Mouse (Mus musculus) left cerebral cortex, postnatal 36 days (tissue): Measurements from ENCODE around the gene Yipf6. TPM values are rescaled to one million over a fixed set of nuclear protein-coding genes. Genes with fewer than 3 reads are reported as not detected.

Experiments
- total RNA-seq, 2 experiments: library from RNA; stranded (reverse); gene quantifications; 2 replicates each; pipeline ENCODE4 v1.2.3; 2021

Yipf6 gene
- total RNA-seq, 2 experiments from 2014 or later: 32.8 to 33.9 TPM

Other genes with a start within 250 kb of the Yipf6 start
- gene Ophn1, start 45.3 kb upstream of the Yipf6 start, total RNA-seq: 10 to 100 TPM; 31.2 to 43.2 TPM
- 10 to 100 TPM; 37.8 to 44.9 TPM for gene Stard8, start 66.9 kb downstream of the Yipf6 start, total RNA-seq
- gene Efnb1, start 199.8 kb downstream of the Yipf6 start, total RNA-seq: 10 to 100 TPM; 13.9 to 17.1 TPM